Mouse (Mus musculus) stomach, postnatal 0 days (tissue): Measurements from ENCODE around the gene 4930558K02Rik. TPM values are rescaled to one million over a fixed set of nuclear protein-coding genes. Genes with fewer than 3 reads are reported as not detected.

ENCODE experiments used
- ATAC-seq: fragments of 200-750 bp; cut with Nextera tagmentation; 2 replicates; pipeline ENCODE4 v1.8.0; 2017; ENCODE audit not compliant: low FRiP score, low TSS enrichment
- DNase-seq: peaks from one replicate; pipeline ENCODE4 v3.0.0-alpha.2; 2016; ENCODE audit warnings: low spot score
- H3K27ac ChIP-seq: fragments of 300-500 bp; sonication (generic); replicated peaks from 2 replicates; pipeline ENCODE4 v1.5.1; 2014; ENCODE audit warnings: mild to moderate bottlenecking, control low read depth
- H3K27me3 ChIP-seq: fragments of 300-500 bp; sonication (generic); 2 replicates; pipeline ENCODE4 v1.6.1; 2014; ENCODE audit warnings: low read length; ENCODE audit not compliant: control insufficient read depth, insufficient read depth
- H3K36me3 ChIP-seq: fragments of 300-500 bp; sonication (generic); 2 replicates; pipeline ENCODE4 v1.6.1; 2014; ENCODE audit warnings: low read length, mixed read lengths; ENCODE audit not compliant: control insufficient read depth, insufficient read depth
- H3K4me1 ChIP-seq: fragments of 300-500 bp; sonication (generic); replicated peaks from 2 replicates; pipeline ENCODE4 v1.6.1; 2014; ENCODE audit warnings: antibody characterized with exemption; ENCODE audit not compliant: control insufficient read depth, insufficient read depth
- H3K4me2 ChIP-seq: fragments of 300-500 bp; sonication (generic); replicated peaks from 2 replicates; pipeline ENCODE4 v1.6.1; 2014; ENCODE audit warnings: low read depth, mild to moderate bottlenecking, control low read depth, moderate library complexity
- H3K4me3 ChIP-seq: fragments of 300-500 bp; sonication (generic); 2 replicates; pipeline ENCODE4 v1.5.1; 2014; ENCODE audit warnings: low read depth, low read length, control low read depth
- H3K9ac ChIP-seq: fragments of 300-500 bp; sonication (generic); 2 replicates; pipeline ENCODE4 v1.6.1; 2014; ENCODE audit warnings: mild to moderate bottlenecking, low read length, control low read depth, mixed read lengths
- H3K9me3 ChIP-seq: fragments of 300-500 bp; sonication (generic); 2 replicates; pipeline ENCODE4 v1.6.1; 2016; ENCODE audit warnings: low read length; ENCODE audit not compliant: control insufficient read depth
- CTCF ChIP-seq: IDR thresholded peaks from 2 replicates; pipeline ENCODE4 v1.5.1; 2016; ENCODE audit warnings: antibody characterized with exemption, low read depth, mild to moderate bottlenecking, moderate library complexity
- EP300 ChIP-seq: optimal IDR thresholded peaks from 2 replicates; pipeline ENCODE3; 2016; ENCODE audit warnings: antibody characterized with exemption
- WGBS: fragments of 180-500 bp; shearing (Covaris S2); extraction: QIAGEN DNeasy Blood & Tissue Kit; methylation state at CpG from one replicate; pipeline ENCODE4 v1.1.7; 2014; 5-methylcytosine and 5-hydroxymethylcytosine counted together
- polyA plus RNA-seq: library from polyadenylated mRNA; unstranded; fragments of >200 nt; fragmentation: Nextera tagmentation; extraction: Ambion mirVana; gene quantifications from 2 replicates; pipeline ENCODE4 v1.2.1, GENCODE M21; 2015

4930558K02Rik gene
- polyA plus RNA-seq = not detected in 2 replicates

DNA sequence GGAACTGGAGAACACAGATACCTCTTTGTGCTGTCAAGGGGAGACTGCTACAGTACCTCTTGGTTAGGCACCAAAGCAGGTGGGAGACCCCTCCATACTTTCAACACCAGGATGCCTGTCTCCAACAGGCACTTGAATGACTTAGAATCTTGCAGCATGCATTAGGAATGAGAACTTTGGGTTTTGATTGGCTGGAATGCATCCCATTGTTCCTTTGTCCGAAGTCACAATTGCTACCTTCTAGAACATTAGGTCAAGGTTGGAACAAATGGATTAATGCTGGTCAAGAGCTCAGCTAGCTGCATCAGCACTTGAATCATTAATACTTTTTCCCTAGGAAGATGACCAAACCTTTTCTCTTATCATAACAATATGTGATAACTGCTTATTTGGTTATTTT lies at the start of gene 4930558K02Rik:
4930558K02Rik (minus strand) TSS at position 101 of the 400 bp plus-strand sequence.
- peaks cover 3% of the 10 kb centered on the region for H3K4me1 ChIP-seq
- H3K27me3 ChIP-seq = no peaks in the 10 kb centered on the region
- no peak within 1 kb of the TSS for H3K9ac ChIP-seq
- no peaks in the 10 kb centered on the region for H3K36me3 ChIP-seq
- ATAC-seq (no peak), DNase-seq (no peak)
- no peak within 1 kb of the TSS for H3K4me2 ChIP-seq
- H3K9me3 ChIP-seq = no peaks in the 10 kb centered on the region
- TF ChIP-seq CTCF (no peak), EP300 (no peak)
- WGBS = 68% methylated on average over 1 of the region's 1 CpGs
- no peak within 1 kb of the TSS for H3K4me3 ChIP-seq
- no peak within 1 kb of the TSS for H3K27ac ChIP-seq

- DNase-seq (no peak), ATAC-seq (no peak)
- H3K27me3 ChIP-seq = no peaks in the 10 kb centered on the region
- H3K9ac ChIP-seq = no peak overlapping the region
- H3K4me3 ChIP-seq = no peak overlapping the region
- H3K27ac ChIP-seq = 0 out of 2 replicates have a peak overlapping the region, but pooled peaks have one; percentile 24
- no peaks in the 10 kb centered on the region for H3K36me3 ChIP-seq
- H3K4me2 ChIP-seq = no peak overlapping the region
- TF ChIP-seq EP300 = no peak
- no peak for TF ChIP-seq CTCF
- 0 out of 2 replicates have a peak, but pooled peaks cover 2% of the 10 kb centered on the region for H3K4me1 ChIP-seq
- no peaks in the 10 kb centered on the region for H3K9me3 ChIP-seq
- WGBS = 53% methylated on average over 8 of the region's 8 CpGs
Observed at GRCm38 (mm10) chr1:162023681-162024270, 44.3 kb upstream of the 4930558K02Rik start.

- Histone ChIP-seq H3K4me1 (0 out of 2 replicates have a peak, but pooled peaks cover 5% of the 10 kb centered on the region), H3K4me3 (no peak overlapping the region), H3K36me3 (no peaks in the 10 kb centered on the region), H3K9me3 (no peaks in the 10 kb centered on the region), H3K27me3 (no peaks in the 10 kb centered on the region), H3K4me2 (no peak overlapping the region), H3K9ac (no peak overlapping the region), H3K27ac (no peak overlapping the region)
- DNase-seq (no peak), ATAC-seq (no peak)
- 58% methylated on average over 4 of the region's 4 CpGs for WGBS
- TF ChIP-seq CTCF (no peak), EP300 (no peak)
Observed at GRCm38 (mm10) chr1:162020766-162021165, 41.3 kb upstream of the 4930558K02Rik start.

GRCm38 (mm10) chr1:162020303-162020731 lies 40.9 kb upstream of the 4930558K02Rik start:
- H3K4me2 ChIP-seq = no peak overlapping the region
- 57% methylated on average over 7 of the region's 7 CpGs for WGBS
- no peak overlapping the region for H3K27ac ChIP-seq
- ATAC-seq = no peak
- no peaks in the 10 kb centered on the region for H3K36me3 ChIP-seq
- H3K9ac ChIP-seq = no peak overlapping the region
- DNase-seq = no peak
- H3K4me3 ChIP-seq = no peak overlapping the region
- no peaks in the 10 kb centered on the region for H3K9me3 ChIP-seq
- no peaks in the 10 kb centered on the region for H3K27me3 ChIP-seq
- TF ChIP-seq EP300 (no peak), CTCF (no peak)
- 0 out of 2 replicates have a peak, but pooled peaks cover 5% of the 10 kb centered on the region for H3K4me1 ChIP-seq

DNA sequence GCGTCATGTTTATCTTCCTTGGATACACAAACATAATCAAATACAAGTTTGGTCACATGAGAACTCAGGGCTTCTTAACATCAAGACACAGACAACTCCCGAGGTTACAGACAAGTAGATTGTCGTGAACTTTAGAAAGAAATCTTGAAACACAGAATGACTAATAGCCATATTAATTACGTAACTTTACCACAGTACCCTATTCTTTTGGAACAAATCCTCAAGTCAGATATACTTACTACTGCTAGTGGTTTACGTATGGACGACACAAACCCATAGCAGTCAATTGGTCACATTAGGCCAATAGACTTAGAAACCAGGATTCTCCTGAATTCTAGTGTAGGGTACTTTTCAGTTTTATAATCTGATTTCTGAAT lies 39.2 kb upstream of the 4930558K02Rik start:
- Histone ChIP-seq H3K4me3 (no peak overlapping the region), H3K9ac (no peak overlapping the region), H3K9me3 (no peaks in the 10 kb centered on the region), H3K4me1 (peaks cover 5% of the 10 kb centered on the region; the same call in 1 of the 2 replicates), H3K4me2 (no peak overlapping the region), H3K36me3 (no peaks in the 10 kb centered on the region), H3K27ac (no peak overlapping the region), H3K27me3 (no peaks in the 10 kb centered on the region)
- 66% methylated on average over 6 of the region's 6 CpGs for WGBS
- TF ChIP-seq EP300 (no peak), CTCF (no peak)
- ATAC-seq = no peak
- DNase-seq = no peak

DNA sequence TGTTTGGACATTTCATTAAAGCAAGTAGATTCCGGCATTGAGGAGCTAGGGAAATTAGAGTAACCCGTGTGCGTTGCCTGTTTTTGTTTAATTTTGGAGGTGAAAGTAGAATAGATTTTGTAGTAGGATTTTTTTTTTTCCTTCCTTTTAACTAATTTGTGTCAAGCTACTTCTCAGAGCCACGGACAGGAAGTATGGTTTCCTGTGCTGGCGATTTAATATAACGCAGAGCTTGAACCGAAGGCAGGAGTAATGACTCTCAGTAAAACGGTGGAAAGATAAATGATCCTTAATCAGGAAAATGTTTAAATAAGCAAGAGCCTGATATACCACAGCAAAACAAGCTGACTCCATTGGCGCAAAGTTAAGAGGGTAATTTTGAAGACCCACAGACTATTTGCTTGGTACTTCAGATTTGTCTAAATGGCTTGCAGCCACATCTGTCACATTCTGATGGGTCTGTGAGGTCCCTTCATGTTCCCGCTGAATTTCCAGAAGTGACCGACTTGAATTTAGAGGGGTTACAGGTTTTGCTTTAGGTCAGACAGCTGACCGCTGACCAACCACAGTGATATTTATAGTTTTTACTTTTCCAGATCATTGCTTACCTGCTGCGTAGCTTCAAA lies 38.7 kb upstream of the 4930558K02Rik start:
- H3K9ac ChIP-seq = no peak overlapping the region
- H3K27me3 ChIP-seq = no peaks in the 10 kb centered on the region
- peaks cover 8% of the 10 kb centered on the region; the same call in 1 of the 2 replicates for H3K4me1 ChIP-seq
- no peak overlapping the region for H3K4me3 ChIP-seq
- DNase-seq (no peak), ATAC-seq (no peak)
- no peaks in the 10 kb centered on the region for H3K9me3 ChIP-seq
- H3K27ac ChIP-seq = no peak overlapping the region
- WGBS = 40% methylated on average over 13 of the region's 13 CpGs
- no peaks in the 10 kb centered on the region for H3K36me3 ChIP-seq
- TF ChIP-seq CTCF (no peak), EP300 (no peak)
- H3K4me2 ChIP-seq = no peak overlapping the region
